Mouse (Mus musculus) naive thymus-derived CD4-positive, alpha-beta T cell, adult 2 months (primary cell): ENCODE results near the gene Ltk.

Experiments used
- DNase-seq: peaks from one replicate; pipeline ENCODE4 v3.0.0-alpha.2; 2011; ENCODE audit warnings: low read depth

Ltk gene

DNA sequence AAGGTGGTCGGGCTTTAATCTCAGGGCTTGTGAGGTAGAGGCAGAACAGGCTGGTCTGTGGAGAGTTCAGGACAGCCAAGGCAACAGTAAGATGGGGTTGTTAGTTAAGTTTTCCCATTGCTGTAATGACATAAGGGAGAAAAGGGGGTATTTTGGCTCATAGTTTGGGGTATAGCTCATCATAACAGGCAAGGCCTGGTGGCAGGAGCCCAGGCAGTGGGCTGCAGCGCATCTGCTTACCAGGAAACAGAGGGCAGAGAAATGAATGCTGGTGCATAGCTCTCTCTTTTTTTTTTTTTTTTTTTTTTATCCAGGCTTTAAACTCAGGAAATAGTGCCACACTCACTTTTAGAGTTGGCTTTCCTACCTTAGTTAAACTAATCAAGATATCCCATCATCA, 57.1 kb downstream of the Ltk start:
- DNase-seq, result no peak
